Mouse (Mus musculus) spleen, adult 2 months (tissue): ENCODE results near the gene Nrp2.

Experiments used
- CTCF ChIP-seq: fragments of 200-500 bp; IDR thresholded peaks from 2 replicates; pipeline ENCODE4 v1.5.1; 2011; ENCODE audit warnings: mild to moderate bottlenecking, inconsistent platforms; ENCODE audit not compliant: insufficient read depth, insufficient read length, insufficient replicate concordance; ENCODE audit errors: extremely low read depth
- POLR2A ChIP-seq: fragments of 200-500 bp; IDR thresholded peaks from 2 replicates; pipeline ENCODE4 v1.6.1; 2011; ENCODE audit warnings: low read depth, low read length, inconsistent platforms

DNA sequence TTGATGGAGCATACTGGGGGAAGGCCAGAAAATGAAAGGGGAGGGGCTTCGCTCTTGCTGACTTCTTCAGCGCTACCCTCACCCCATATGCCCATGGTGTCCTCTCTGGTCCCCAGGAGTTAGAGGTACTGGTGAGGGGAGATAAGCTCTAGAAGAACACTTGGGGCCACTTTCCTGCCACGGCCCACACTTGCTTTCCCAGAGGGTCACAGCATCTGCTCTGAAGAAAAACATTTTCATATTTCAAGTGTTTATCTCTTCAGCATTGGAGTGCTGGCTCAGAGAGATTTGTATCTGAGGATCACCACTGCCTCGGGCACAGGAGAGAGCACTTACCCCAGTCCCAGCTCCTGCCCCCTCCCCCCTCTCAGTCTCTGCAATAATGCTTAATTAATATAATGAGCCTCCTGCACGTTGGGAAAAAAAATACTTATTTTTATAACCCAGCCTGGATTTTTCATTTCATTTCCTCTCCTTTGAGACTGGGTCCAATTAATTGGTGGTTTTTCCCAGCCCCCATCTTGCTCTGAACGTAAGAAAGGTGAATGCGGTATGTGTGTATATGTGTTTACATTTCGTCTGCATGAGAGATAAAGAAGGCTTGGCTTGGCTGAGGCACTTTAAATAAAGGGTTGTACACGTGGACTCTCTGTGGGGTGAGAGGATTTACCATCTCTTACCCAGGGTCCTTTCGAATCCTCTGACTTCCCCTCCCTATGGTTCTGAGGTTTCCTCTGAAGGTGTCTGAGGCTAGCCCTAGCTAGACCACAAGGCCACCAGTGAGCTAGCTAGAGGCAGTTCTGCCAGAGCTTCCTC lies 70.2 kb downstream of the Nrp2 start:
- TF ChIP-seq POLR2A (no peak), CTCF (no peak)
